Mouse (Mus musculus): ENCODE data around the gene Ckap5. TPM values are rescaled to one million over a fixed set of nuclear protein-coding genes. Genes with fewer than 3 reads are reported as not detected.
"Not testable (repeated sequence)": the region's sequence is repeated elsewhere in the genome, so short reads cannot be mapped to it uniquely, and the experiment has no call there.

The Ckap5 gene
- polyA plus RNA-seq (2016; fragmentation: Nextera tagmentation; extraction: Ambion mirVana): 137 and 141 TPM in 2 replicates

- peak within 1 kb of the TSS; percentile 100 for H3K27ac ChIP-seq (replicated peaks)
- H3K36me3 ChIP-seq (replicated peaks): peaks cover 36% of the 10 kb centered on the region
- peaks cover 5% of the 10 kb centered on the region for H3K4me1 ChIP-seq
- H3K27me3 ChIP-seq (replicated peaks; ENCODE audit: low read depth, poor library complexity, severe bottlenecking): no peaks in the 10 kb centered on the region
- peak; percentile 96 for DNase-seq (ENCODE audit: low spot score)
- H3K9me3 ChIP-seq: peaks cover 2% of the 10 kb centered on the region; the same call in 1 of the 2 replicates
- peak within 1 kb of the TSS; percentile 92 for H3K4me3 ChIP-seq
- 1% methylated on average over 64 of the region's 64 CpGs for WGBS
Observed at GRCm38 (mm10) chr2:91526294-91527146, at the start of gene Ckap5. Gene Ckap5, plus strand, starts transcription at chr2:91526762.

GRCm38 (mm10) chr2:91476841-91477240, 49.7 kb upstream of the Ckap5 start:
- WGBS: 81% methylated on average over 7 of the region's 7 CpGs
- Histone ChIP-seq H3K27ac (replicated peaks) (no peak overlapping the region), H3K9me3 (no peaks in the 10 kb centered on the region), H3K4me3 (no peak overlapping the region), H3K27me3 (replicated peaks; ENCODE audit: low read depth, poor library complexity, severe bottlenecking) (no peaks in the 10 kb centered on the region), H3K36me3 (replicated peaks) (peaks cover 97% of the 10 kb centered on the region), H3K4me1 (peaks cover 24% of the 10 kb centered on the region)
- DNase-seq (ENCODE audit: low spot score): no peak

- H3K27me3 ChIP-seq (replicated peaks; ENCODE audit: low read depth, poor library complexity, severe bottlenecking): no peaks in the 10 kb centered on the region
- H3K27ac ChIP-seq (replicated peaks): no peak overlapping the region
- peaks cover 95% of the 10 kb centered on the region for H3K36me3 ChIP-seq (replicated peaks)
- WGBS: 94% methylated on average over 9 of the region's 9 CpGs
- no peak overlapping the region for H3K4me3 ChIP-seq
- no peak for DNase-seq (ENCODE audit: low spot score)
- no peaks in the 10 kb centered on the region for H3K9me3 ChIP-seq
- H3K4me1 ChIP-seq: peaks cover 9% of the 10 kb centered on the region
Observed at GRCm38 (mm10) chr2:91480399-91480801, 46.2 kb upstream of the Ckap5 start.

- Histone ChIP-seq H3K9me3 (no peaks in the 10 kb centered on the region), H3K27ac (replicated peaks) (no peak overlapping the region), H3K27me3 (replicated peaks; ENCODE audit: low read depth, poor library complexity, severe bottlenecking) (no peaks in the 10 kb centered on the region), H3K4me1 (peaks cover 6% of the 10 kb centered on the region), H3K36me3 (replicated peaks) (peaks cover 95% of the 10 kb centered on the region), H3K4me3 (no peak overlapping the region)
- DNase-seq (ENCODE audit: low spot score): peak; percentile 49
- 73% methylated on average over 6 of the region's 6 CpGs for WGBS
Observed at GRCm38 (mm10) chr2:91480805-91481514, 45.6 kb upstream of the Ckap5 start.

- H3K27ac ChIP-seq (replicated peaks): no peak overlapping the region
- no peaks in the 10 kb centered on the region for H3K4me1 ChIP-seq
- whole genome bisulfite sequencing: 83% methylated on average over 4 of the region's 4 CpGs
- no peak for DNase-seq (ENCODE audit: low spot score)
- H3K36me3 ChIP-seq (replicated peaks): peaks cover 92% of the 10 kb centered on the region
- H3K27me3 ChIP-seq (replicated peaks; ENCODE audit: low read depth, poor library complexity, severe bottlenecking): no peaks in the 10 kb centered on the region
- H3K9me3 ChIP-seq: no peaks in the 10 kb centered on the region
- no peak overlapping the region for H3K4me3 ChIP-seq
Observed at GRCm38 (mm10) chr2:91484698-91485097, 41.9 kb upstream of the Ckap5 start.

- no peak for DNase-seq (ENCODE audit: low spot score)
- Histone ChIP-seq H3K27ac (replicated peaks) (no peak overlapping the region), H3K9me3 (no peaks in the 10 kb centered on the region), H3K4me1 (no peaks in the 10 kb centered on the region), H3K27me3 (replicated peaks; ENCODE audit: low read depth, poor library complexity, severe bottlenecking) (no peaks in the 10 kb centered on the region), H3K36me3 (replicated peaks) (peaks cover 92% of the 10 kb centered on the region), H3K4me3 (no peak overlapping the region)
- 87% methylated on average over 6 of the region's 6 CpGs for WGBS
Observed at GRCm38 (mm10) chr2:91485256-91485655, 41.3 kb upstream of the Ckap5 start.

- H3K4me1 ChIP-seq; H3K9me3 ChIP-seq; DNase-seq (ENCODE audit: low spot score); H3K4me3 ChIP-seq; H3K27me3 ChIP-seq (replicated peaks; ENCODE audit: low read depth, poor library complexity, severe bottlenecking); H3K27ac ChIP-seq (replicated peaks): not testable (repeated sequence)
- WGBS: 73% methylated on average over 3 of the region's 3 CpGs
- H3K36me3 ChIP-seq (replicated peaks): peaks cover 95% of the 10 kb centered on the region
Observed at GRCm38 (mm10) chr2:91487295-91487694, 39.3 kb upstream of the Ckap5 start.

- Histone ChIP-seq H3K27me3 (replicated peaks; ENCODE audit: low read depth, poor library complexity, severe bottlenecking) (no peaks in the 10 kb centered on the region), H3K36me3 (replicated peaks) (peaks cover 96% of the 10 kb centered on the region), H3K27ac (replicated peaks) (no peak overlapping the region), H3K4me3 (no peak overlapping the region), H3K4me1 (no peaks in the 10 kb centered on the region), H3K9me3 (no peaks in the 10 kb centered on the region)
- 93% methylated on average over 12 of the region's 12 CpGs for WGBS
- DNase-seq (ENCODE audit: low spot score): no peak
Observed at GRCm38 (mm10) chr2:91492071-91492635, 34.4 kb upstream of the Ckap5 start.

- no peaks in the 10 kb centered on the region for H3K4me1 ChIP-seq
- 92% methylated on average over 9 of the region's 9 CpGs for WGBS
- H3K9me3 ChIP-seq: no peaks in the 10 kb centered on the region
- peaks cover 99% of the 10 kb centered on the region for H3K36me3 ChIP-seq (replicated peaks)
- H3K27me3 ChIP-seq (replicated peaks; ENCODE audit: low read depth, poor library complexity, severe bottlenecking): no peaks in the 10 kb centered on the region
- no peak for DNase-seq (ENCODE audit: low spot score)
- H3K4me3 ChIP-seq: no peak overlapping the region
- H3K27ac ChIP-seq (replicated peaks): no peak overlapping the region
Observed at GRCm38 (mm10) chr2:91493981-91494380, 32.6 kb upstream of the Ckap5 start.

GRCm38 (mm10) chr2:91498093-91498719, 28.4 kb upstream of the Ckap5 start:
- no peaks in the 10 kb centered on the region for H3K4me1 ChIP-seq
- no peak overlapping the region for H3K4me3 ChIP-seq
- no peak for DNase-seq (ENCODE audit: low spot score)
- H3K36me3 ChIP-seq (replicated peaks): peaks cover 99% of the 10 kb centered on the region
- no peaks in the 10 kb centered on the region for H3K27me3 ChIP-seq (replicated peaks; ENCODE audit: low read depth, poor library complexity, severe bottlenecking)
- WGBS: 85% methylated on average over 8 of the region's 8 CpGs
- H3K27ac ChIP-seq (replicated peaks): no peak overlapping the region
- H3K9me3 ChIP-seq: no peaks in the 10 kb centered on the region

GRCm38 (mm10) chr2:91508076-91508475, 18.5 kb upstream of the Ckap5 start:
- no peaks in the 10 kb centered on the region for H3K27me3 ChIP-seq (replicated peaks; ENCODE audit: low read depth, poor library complexity, severe bottlenecking)
- H3K36me3 ChIP-seq (replicated peaks): peaks cover 92% of the 10 kb centered on the region
- no peaks in the 10 kb centered on the region for H3K4me1 ChIP-seq
- DNase-seq (ENCODE audit: low spot score): no peak
- no peaks in the 10 kb centered on the region for H3K9me3 ChIP-seq
- WGBS: 91% methylated on average over 8 of the region's 8 CpGs
- H3K4me3 ChIP-seq: no peak overlapping the region
- H3K27ac ChIP-seq (replicated peaks): no peak overlapping the region

- no peaks in the 10 kb centered on the region for H3K9me3 ChIP-seq
- peaks cover 20% of the 10 kb centered on the region for H3K36me3 ChIP-seq (replicated peaks)
- H3K27me3 ChIP-seq (replicated peaks; ENCODE audit: low read depth, poor library complexity, severe bottlenecking): no peaks in the 10 kb centered on the region
- WGBS: 14% methylated on average over 2 of the region's 2 CpGs
- peaks cover 6% of the 10 kb centered on the region for H3K4me1 ChIP-seq
- no peak overlapping the region for H3K4me3 ChIP-seq
- no peak for DNase-seq (ENCODE audit: low spot score)
- no peak overlapping the region for H3K27ac ChIP-seq (replicated peaks)
Observed at GRCm38 (mm10) chr2:91517186-91517585, 9.4 kb upstream of the Ckap5 start.
